Mouse (Mus musculus) splenic B cell, adult 2 months (primary cell): ENCODE measurements around the gene Gm42957.
A peak's percentile ranks its signal among the peaks of the same experiment; 100 is the strongest.
"Not testable (repeated sequence)": the region's sequence is repeated elsewhere in the genome, so short reads cannot be mapped to it uniquely, and the experiment has no call there.

Source experiments
- DNase-seq: peaks from one replicate; pipeline ENCODE4 v3.0.0-alpha.2; 2011; ENCODE audit warnings: low read depth, low spot score
- H3K27me3 ChIP-seq: 2 replicates; pipeline ENCODE4 v1.6.1; 2012; ENCODE audit warnings: mild to moderate bottlenecking, low read length, moderate library complexity, mixed read lengths; ENCODE audit not compliant: control insufficient read depth, poor library complexity, insufficient read depth, severe bottlenecking
- H3K36me3 ChIP-seq: 2 replicates; pipeline ENCODE4 v1.6.1; 2012; ENCODE audit warnings: mild to moderate bottlenecking, low read length, moderate library complexity, mixed read lengths; ENCODE audit not compliant: control insufficient read depth, poor library complexity, insufficient read depth, severe bottlenecking

Gm42957 gene

GRCm38 (mm10) chr3:96645018-96645649, 9.9 kb downstream of the Gm42957 start, which contains the start of gene Itga10:
Gene Itga10, plus strand, starts transcription at chr3:96645584.
- peak; percentile 48 for DNase-seq
- peaks cover 2% of the 10 kb centered on the region; the same call in 1 of the 2 replicates for H3K36me3 ChIP-seq
- H3K27me3 ChIP-seq: no peaks in the 10 kb centered on the region

DNA sequence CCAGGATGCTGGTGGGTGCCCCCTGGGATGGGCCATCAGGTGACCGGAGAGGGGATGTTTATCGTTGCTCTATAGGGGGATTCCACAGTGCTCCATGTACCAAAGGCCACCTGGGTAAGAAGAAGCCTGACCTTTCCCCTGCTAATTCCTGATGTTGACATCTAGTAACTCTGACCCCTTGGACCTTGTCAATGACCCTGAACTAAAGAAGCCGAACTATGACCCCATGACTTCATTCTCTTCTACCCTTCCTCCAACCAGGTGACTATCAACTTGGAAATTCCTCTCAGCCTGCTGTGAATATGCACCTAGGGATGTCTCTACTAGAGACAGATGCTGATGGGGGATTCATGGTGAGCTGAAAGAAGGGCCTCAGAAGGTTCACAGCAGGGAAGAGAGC, 12.1 kb downstream of the Gm42957 start:
- H3K27me3 ChIP-seq: no peaks in the 10 kb centered on the region
- no peak for DNase-seq
- H3K36me3 ChIP-seq: peaks cover 2% of the 10 kb centered on the region; the same call in 1 of the 2 replicates

DNA sequence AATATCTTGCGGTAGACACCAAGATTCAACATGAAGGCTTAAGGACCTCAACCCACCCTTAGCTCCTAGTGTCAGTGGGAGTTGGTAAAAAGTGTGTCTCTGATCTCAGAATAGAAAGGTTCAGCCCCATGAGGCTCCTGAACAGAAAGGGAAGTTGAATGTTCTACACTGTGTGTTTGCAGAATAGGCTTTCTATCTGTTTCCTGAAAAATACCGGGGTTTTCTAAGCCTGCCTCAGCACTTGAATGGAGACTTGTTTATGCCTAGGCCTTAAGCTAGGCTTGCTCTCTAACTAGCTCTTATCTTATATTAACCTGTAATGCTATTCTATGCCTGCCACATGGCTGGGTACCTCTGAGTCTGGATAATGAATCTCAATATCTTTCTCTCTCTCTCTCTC, 25.6 kb downstream of the Gm42957 start:
- DNase-seq: peak; percentile 33
- no peaks in the 10 kb centered on the region for H3K27me3 ChIP-seq
- H3K36me3 ChIP-seq: no peaks in the 10 kb centered on the region

- no peaks in the 10 kb centered on the region for H3K36me3 ChIP-seq
- no peaks in the 10 kb centered on the region for H3K27me3 ChIP-seq
- DNase-seq: no peak
Observed at GRCm38 (mm10) chr3:96662731-96663316, 27.6 kb downstream of the Gm42957 start.

GRCm38 (mm10) chr3:96663432-96664239, 28.4 kb downstream of the Gm42957 start:
- peak; percentile 72 for DNase-seq
- Histone ChIP-seq H3K36me3 (no peaks in the 10 kb centered on the region), H3K27me3 (no peaks in the 10 kb centered on the region)

DNA sequence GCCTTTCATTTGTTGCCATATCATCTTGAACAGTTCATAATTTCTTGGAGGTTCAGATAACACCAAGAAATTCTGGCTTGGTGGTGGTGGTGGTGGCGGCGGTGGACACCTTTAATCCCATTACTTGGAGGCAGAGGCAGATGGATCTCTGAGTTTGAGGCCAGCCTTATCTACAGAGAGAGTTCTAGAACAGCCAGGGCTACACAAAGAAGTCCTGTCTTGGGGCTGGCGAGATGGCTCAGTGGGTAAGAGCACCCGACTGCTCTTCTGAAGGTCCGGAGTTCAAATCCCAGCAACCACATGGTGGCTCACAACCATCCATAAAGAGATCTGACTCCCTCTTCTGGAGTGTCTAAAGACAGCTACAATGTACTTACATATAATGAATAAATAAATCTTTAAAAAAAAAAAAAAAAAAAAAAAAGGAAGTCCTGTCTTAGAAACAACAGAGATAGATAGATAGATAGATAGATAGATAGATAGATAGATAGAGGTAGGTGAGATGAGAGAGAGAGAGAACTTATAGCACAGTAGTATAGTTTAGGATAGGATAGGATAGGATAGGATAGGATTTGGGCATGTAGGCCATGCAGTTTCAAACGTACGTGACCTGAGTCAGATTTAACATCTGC, 30.6 kb downstream of the Gm42957 start:
- not testable (repeated sequence) for DNase-seq, H3K36me3 ChIP-seq, H3K27me3 ChIP-seq

GRCm38 (mm10) chr3:96666916-96667315, 31.6 kb downstream of the Gm42957 start:
- DNase-seq: no peak
- Histone ChIP-seq H3K36me3 (no peaks in the 10 kb centered on the region), H3K27me3 (no peaks in the 10 kb centered on the region)

- no peaks in the 10 kb centered on the region for H3K27me3 ChIP-seq
- peak; percentile 62 for DNase-seq
- no peaks in the 10 kb centered on the region for H3K36me3 ChIP-seq
Observed at GRCm38 (mm10) chr3:96667316-96667715, 32.0 kb downstream of the Gm42957 start.

- H3K36me3 ChIP-seq: no peaks in the 10 kb centered on the region
- H3K27me3 ChIP-seq: no peaks in the 10 kb centered on the region
- DNase-seq: no peak
Observed at GRCm38 (mm10) chr3:96668424-96669067, 33.3 kb downstream of the Gm42957 start.

DNA sequence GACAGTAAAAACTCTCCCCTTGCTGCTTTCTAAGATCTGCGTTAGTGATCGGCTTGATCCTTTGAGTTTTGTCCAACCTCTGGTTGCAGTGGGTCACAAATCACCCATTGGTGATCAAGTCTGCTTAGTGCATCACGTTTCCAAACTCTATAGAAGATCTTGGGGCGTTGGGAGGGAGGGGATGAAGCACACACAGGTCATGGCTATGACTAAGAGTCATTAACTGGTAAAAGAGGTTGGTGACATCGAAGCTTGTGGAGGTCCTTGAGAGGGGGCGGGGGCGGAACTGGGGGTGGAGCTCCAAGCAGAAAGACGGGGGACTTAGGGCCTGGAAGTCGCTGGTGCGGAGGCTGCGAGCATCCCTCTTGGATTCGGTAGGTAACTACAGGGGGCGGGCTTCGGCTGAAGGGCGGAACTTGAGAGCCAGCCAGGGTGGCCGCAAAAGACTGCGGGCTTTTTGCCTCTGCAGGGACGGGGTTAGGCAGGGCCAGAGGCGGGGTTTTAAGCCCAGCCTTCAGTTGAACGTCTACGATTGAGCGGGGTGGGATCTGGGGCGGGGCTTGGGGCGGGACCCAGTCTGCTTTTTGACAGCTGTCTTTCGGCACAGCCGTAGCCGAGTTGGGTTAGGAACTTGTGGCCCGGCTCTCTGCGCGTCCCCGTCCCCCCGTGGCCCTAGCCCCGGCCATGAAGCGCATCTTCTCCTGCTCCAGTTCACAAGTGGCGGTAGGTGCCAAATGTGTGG, 34.6 kb downstream of the Gm42957 start, which contains the start of gene Ankrd35:
Gene Ankrd35 (plus strand): TSS at position 405 of the 742 bp plus-strand sequence.
- DNase-seq: peak; percentile 92
- H3K27me3 ChIP-seq: no peaks in the 10 kb centered on the region
- H3K36me3 ChIP-seq: no peaks in the 10 kb centered on the region

- DNase-seq: no peak
- Histone ChIP-seq H3K36me3 (no peaks in the 10 kb centered on the region), H3K27me3 (no peaks in the 10 kb centered on the region)
Observed at GRCm38 (mm10) chr3:96671519-96671918, 36.2 kb downstream of the Gm42957 start.

GRCm38 (mm10) chr3:96673514-96673913, 38.2 kb downstream of the Gm42957 start:
- Histone ChIP-seq H3K36me3 (no peaks in the 10 kb centered on the region), H3K27me3 (no peaks in the 10 kb centered on the region)
- no peak for DNase-seq

- Histone ChIP-seq H3K36me3 (no peaks in the 10 kb centered on the region), H3K27me3 (no peaks in the 10 kb centered on the region)
- no peak for DNase-seq
Observed at GRCm38 (mm10) chr3:96674442-96674841, 39.2 kb downstream of the Gm42957 start.

- Histone ChIP-seq H3K36me3 (no peaks in the 10 kb centered on the region), H3K27me3 (no peaks in the 10 kb centered on the region)
- peak; percentile 45 for DNase-seq
Observed at GRCm38 (mm10) chr3:96675171-96675570, 39.9 kb downstream of the Gm42957 start.
